Mouse (Mus musculus) thymus, adult 2 months (tissue): Measurements from ENCODE around the gene Phf7.

Experiments used
- CTCF ChIP-seq: fragments of 200-500 bp; IDR thresholded peaks from 2 replicates; pipeline ENCODE4 v1.5.1; 2012; ENCODE audit warnings: mild to moderate bottlenecking, control low read depth, low read length, moderate library complexity, borderline replicate concordance; ENCODE audit not compliant: control insufficient read depth, poor library complexity, insufficient read depth; ENCODE audit errors: extremely low read depth
- POLR2A ChIP-seq: fragments of 200-500 bp; IDR thresholded peaks from 2 replicates; pipeline ENCODE4 v1.6.1; 2012; ENCODE audit warnings: mild to moderate bottlenecking, low read length, control low read depth, moderate library complexity; ENCODE audit not compliant: control insufficient read depth, poor library complexity, insufficient read depth; ENCODE audit errors: extremely low read depth

DNA sequence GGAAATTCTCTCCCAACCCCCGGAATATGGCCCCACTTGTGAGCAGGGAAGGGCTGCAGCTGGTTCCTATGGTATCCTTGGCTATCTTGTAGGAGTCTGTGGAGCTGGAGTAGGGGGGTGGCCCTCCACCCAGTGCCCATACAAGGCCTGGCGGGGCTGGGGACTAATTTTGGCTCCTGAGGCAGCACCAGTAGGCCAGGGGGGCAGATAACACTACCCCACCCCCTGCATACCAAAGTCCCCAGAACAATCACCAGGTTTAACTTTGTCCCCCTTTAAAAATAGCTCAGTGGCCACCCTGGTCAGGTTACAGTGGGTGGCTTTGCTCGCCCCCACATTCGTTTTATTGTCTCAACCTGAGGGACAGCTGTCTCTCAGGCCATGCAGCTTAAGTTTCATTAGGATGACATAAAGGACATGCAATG is 42.0 kb downstream of the Phf7 start:
- TF ChIP-seq POLR2A (no peak), CTCF (no peak)
